Comparison of ENCODE assay signal across 16 mouse cellular contexts in the genomic region with DNA sequence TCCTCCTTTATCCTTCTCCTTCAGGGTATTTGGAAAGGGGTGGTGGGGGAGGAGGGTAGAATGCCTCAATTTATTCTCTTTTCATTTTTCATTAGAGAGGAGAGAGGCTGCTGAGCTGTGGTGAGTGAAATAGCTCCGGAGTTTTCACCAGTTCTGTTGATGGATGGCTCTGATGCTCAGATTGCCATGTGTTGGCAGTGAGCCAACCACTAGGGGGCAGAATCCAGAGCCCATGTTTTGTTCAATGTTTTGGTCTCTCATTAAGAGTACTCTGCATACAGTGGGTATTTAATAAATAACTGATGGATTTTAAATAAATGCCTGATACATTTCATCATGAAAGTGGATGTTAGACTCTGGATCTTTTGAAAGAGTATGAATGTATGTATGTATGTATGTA.
DNase-seq lines count a peak whose midpoint lies in the region; ATAC-seq and TF ChIP-seq lines count a peak whose summit lies in the region.
"Had no signal": no experiment of that assay in that cellular context is flagged by ENCODE, and none has a peak within 500 bp of the region (broad histone marks: within the 10 kb centered on the region; RNA-seq: fewer than 3 reads in every experiment).

No protein-coding gene starts in this region.

- no peaks in the 10 kb centered on the region for H3K36me3 ChIP-seq in hindbrain, postnatal 0 days (ENCODE audit: insufficient read depth, low read length)
- no peaks in the 10 kb centered on the region for H3K36me3 ChIP-seq in hindbrain, embryonic 14.5 days (replicated peaks; ENCODE audit: control insufficient read depth, insufficient read depth)
- no peaks in the 10 kb centered on the region for H3K36me3 ChIP-seq in lung, embryonic 14.5 days (ENCODE audit: insufficient read depth)
- H3K36me3 ChIP-seq: embryonic facial prominence, embryonic 12.5 days; midbrain, embryonic 10.5 days had no signal

- no peaks in the 10 kb centered on the region for H3K27me3 ChIP-seq in cerebellum, adult 2 months (ENCODE audit: control insufficient read depth, insufficient read depth, low read length)
- H3K27me3 ChIP-seq in hindbrain, postnatal 0 days (ENCODE audit: insufficient read depth, low read length): no peaks in the 10 kb centered on the region
- H3K27me3 ChIP-seq in hindbrain, embryonic 14.5 days (ENCODE audit: control insufficient read depth, insufficient read depth, low read length): no peaks in the 10 kb centered on the region
- no peaks in the 10 kb centered on the region for H3K27me3 ChIP-seq in lung, embryonic 14.5 days (ENCODE audit: insufficient read depth, low read length)
- peaks cover 4% of the 10 kb centered on the region for H3K27me3 ChIP-seq in Patski
- H3K27me3 ChIP-seq: embryonic facial prominence, embryonic 12.5 days had no signal

- no peak overlapping the region for H3K9ac ChIP-seq in hindbrain, postnatal 0 days (replicated peaks; ENCODE audit: low read length)
- H3K9ac ChIP-seq in hindbrain, embryonic 14.5 days: no peak overlapping the region
- H3K9ac ChIP-seq in lung, embryonic 14.5 days: no peak overlapping the region
- H3K9ac ChIP-seq: embryonic facial prominence, embryonic 12.5 days had no signal

- ATAC-seq in cerebellum, adult (ENCODE audit: insufficient number of reproducible peaks, low FRiP score, low TSS enrichment): no peak
- ATAC-seq in hindbrain, postnatal 0 days: no peak
- ATAC-seq in hindbrain, embryonic 14.5 days (ENCODE audit: low FRiP score): no peak
- ATAC-seq in lung, embryonic 14.5 days (ENCODE audit: insufficient read depth): no peak
- no peak for ATAC-seq in Patski

- POLR2A ChIA-PET in Patski (lab: Charles Lee): no interaction called here

- no peak overlapping the region for H3K4me2 ChIP-seq in hindbrain, postnatal 0 days (ENCODE audit: low read depth, low read length)
- H3K4me2 ChIP-seq in hindbrain, embryonic 14.5 days (replicated peaks): no peak overlapping the region
- no peak overlapping the region for H3K4me2 ChIP-seq in lung, embryonic 14.5 days
- H3K4me2 ChIP-seq: embryonic facial prominence, embryonic 12.5 days had no signal

- no peak overlapping the region for H3K4me3 ChIP-seq in cerebellum, adult 2 months (replicated peaks; ENCODE audit: insufficient read depth, low read depth, low read length)
- no peak overlapping the region for H3K4me3 ChIP-seq in hindbrain, postnatal 0 days (ENCODE audit: low read length)
- H3K4me3 ChIP-seq in hindbrain, embryonic 14.5 days (replicated peaks; ENCODE audit: low read length): no peak overlapping the region
- no peak overlapping the region for H3K4me3 ChIP-seq in lung, embryonic 14.5 days (ENCODE audit: low read depth, low read length)
- H3K4me3 ChIP-seq: embryonic facial prominence, embryonic 12.5 days; midbrain, embryonic 10.5 days; myocyte had no signal

- peaks cover 5% of the 10 kb centered on the region; the same call in 1 of the 2 replicates for H3K4me1 ChIP-seq in cerebellum, adult 2 months (ENCODE audit: control insufficient read depth, insufficient read depth, low read length)
- peaks cover 6% of the 10 kb centered on the region; the same call in 1 of the 2 replicates for H3K4me1 ChIP-seq in hindbrain, postnatal 0 days (ENCODE audit: insufficient read depth, low read length)
- H3K4me1 ChIP-seq in hindbrain, embryonic 14.5 days (replicated peaks; ENCODE audit: control insufficient read depth, insufficient read depth, low read length): peaks cover 7% of the 10 kb centered on the region
- H3K4me1 ChIP-seq in lung, embryonic 14.5 days (ENCODE audit: insufficient read depth): no peaks in the 10 kb centered on the region
- H3K4me1 ChIP-seq: embryonic facial prominence, embryonic 12.5 days; midbrain, embryonic 10.5 days had no signal

- CTCF ChIA-PET in Patski (lab: Charles Lee): no interaction called here

- no peak for DNase-seq in cerebellum, adult 2 months
- DNase-seq in hindbrain, postnatal 0 days (ENCODE audit: low spot score): peak; percentile 42
- DNase-seq in hindbrain, embryonic 14.5 days (ENCODE audit: low spot score): no peak
- no peak for DNase-seq in lung, embryonic 14.5 days
- no peak for DNase-seq in lung, postnatal 36 days
- no peak for DNase-seq in Patski (ENCODE audit: low read depth, low spot score)
- no peak for DNase-seq in urinary bladder, postnatal 25 days (ENCODE audit: low spot score)
- DNase-seq: adrenal gland, postnatal 25 days; heart, postnatal 14 days; kidney, postnatal 10 days; layer of hippocampus, postnatal 36 days; lung, postnatal 10 days had no signal

- TF ChIP-seq POLR2A in cerebellum, adult 2 months (IDR thresholded peaks at IDR 0.05; ENCODE audit: borderline replicate concordance, insufficient read depth, low read length): no peak

- peak; percentile 24; the same call in 1 of the 2 replicates for TF ChIP-seq CTCF in cerebellum, adult 2 months (IDR thresholded peaks at IDR 0.05; ENCODE audit: borderline replicate concordance, insufficient read depth, low read depth, low read length)
- peak; percentile 46 for TF ChIP-seq CTCF in hindbrain, postnatal 0 days (IDR thresholded peaks at IDR 0.05; ENCODE audit: low read depth)
- TF ChIP-seq CTCF in lung, embryonic 14.5 days (IDR thresholded peaks at IDR 0.05; ENCODE audit: low read depth): peak; percentile 23; the same call in 1 of the 2 replicates
- peak; percentile 17 for TF ChIP-seq CTCF in Patski (IDR thresholded peaks at IDR 0.05)

- in situ Hi-C loops in Patski (cut with MboI; ENCODE audit: low pct_unique_long_range_greater_than_20kb): no loop called here

- whole genome bisulfite sequencing in cerebellum, adult 2 months: 52% methylated on average over 1 of the region's 1 CpGs
- WGBS in hindbrain, postnatal 0 days: 28% methylated on average over 1 of the region's 1 CpGs
- WGBS in hindbrain, embryonic 14.5 days: 34% methylated on average over 1 of the region's 1 CpGs
- 50% methylated on average over 1 of the region's 1 CpGs for WGBS in lung, embryonic 14.5 days

- H3K27ac ChIP-seq in cerebellum, adult 2 months (ENCODE audit: insufficient read depth, low read length): no peak overlapping the region
- H3K27ac ChIP-seq in hindbrain, postnatal 0 days: no peak overlapping the region
- H3K27ac ChIP-seq in hindbrain, embryonic 14.5 days: no peak overlapping the region
- H3K27ac ChIP-seq in lung, embryonic 14.5 days (ENCODE audit: low read depth): no peak overlapping the region
- H3K27ac ChIP-seq: embryonic facial prominence, embryonic 12.5 days; midbrain, embryonic 10.5 days had no signal

- no peaks in the 10 kb centered on the region for H3K9me3 ChIP-seq in hindbrain, postnatal 0 days (ENCODE audit: low read length)
- H3K9me3 ChIP-seq in hindbrain, embryonic 14.5 days (ENCODE audit: control insufficient read depth, low read length): peaks cover 3% of the 10 kb centered on the region; the same call in 1 of the 2 replicates
- no peaks in the 10 kb centered on the region for H3K9me3 ChIP-seq in lung, embryonic 14.5 days (ENCODE audit: low read depth, low read length)
